Mouse (Mus musculus) liver, embryonic 14.5 days (tissue): ENCODE data around the gene Nudt4.

Experiments used
- CTCF ChIP-seq: IDR thresholded peaks from 2 replicates; pipeline ENCODE4 v1.5.1; 2016; ENCODE audit warnings: antibody characterized with exemption, low read depth, control low read depth
- EP300 ChIP-seq: IDR thresholded peaks from 2 replicates; pipeline ENCODE4 v1.6.1; 2016; ENCODE audit warnings: antibody characterized with exemption, low read depth

DNA sequence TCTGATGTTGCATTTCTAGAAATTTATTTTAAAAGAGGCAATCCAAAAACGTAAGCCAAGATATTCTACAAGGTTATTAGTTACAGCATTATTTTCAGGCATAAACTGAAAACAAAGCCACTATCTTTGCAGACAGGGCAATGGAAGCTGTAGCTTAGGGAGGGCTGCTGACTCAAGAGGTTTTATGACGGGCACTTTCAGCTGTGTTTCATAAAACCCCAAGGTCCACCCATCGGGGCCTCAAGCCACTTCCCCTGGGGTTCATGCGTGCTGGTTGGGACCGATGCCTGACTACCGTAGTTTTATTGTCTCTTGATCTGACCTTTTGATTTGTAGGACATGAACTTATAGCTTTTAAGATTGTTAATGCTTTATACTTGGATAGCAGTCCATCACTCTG lies 26.2 kb upstream of the Nudt4 start:
- no peak for TF ChIP-seq CTCF
- TF ChIP-seq EP300, result no peak
